Mouse (Mus musculus): Measurements from ENCODE around the gene Gm11114.

The Gm11114 gene

DNA sequence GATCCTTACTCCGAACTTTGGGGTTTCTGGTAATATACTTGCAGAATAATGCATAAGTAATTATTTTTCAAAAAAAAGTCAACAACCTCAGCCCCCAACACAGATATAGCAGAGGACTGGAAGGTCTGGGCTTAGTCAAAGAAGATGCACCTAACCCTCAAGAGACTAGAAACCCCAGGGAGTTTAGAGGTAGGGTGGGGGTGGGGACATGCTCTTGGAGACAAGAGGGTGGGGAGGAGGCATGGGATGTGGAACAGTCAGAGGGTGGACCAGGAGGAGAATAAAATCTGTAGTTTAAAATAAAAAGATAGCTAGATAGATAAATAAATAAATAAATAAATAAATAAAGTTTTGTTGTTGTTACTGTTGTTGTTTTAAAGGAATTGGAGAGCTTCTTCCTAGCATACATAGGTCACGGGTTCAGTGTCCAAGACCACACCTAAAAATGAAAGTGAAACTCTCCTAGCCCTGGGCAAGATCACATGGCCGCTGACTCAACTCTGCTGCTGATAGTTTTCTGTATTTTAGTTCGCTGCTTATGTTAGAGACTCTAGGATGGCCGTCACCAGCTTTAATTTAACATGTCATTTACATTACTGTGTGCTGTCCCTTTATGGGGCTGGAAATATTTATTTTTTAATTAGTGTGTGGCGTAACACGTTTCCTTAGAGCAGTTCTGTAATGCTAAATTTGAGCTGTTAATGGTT, 44.7 kb downstream of the Gm11114 start:
- DNase-seq (ENCODE audit: low spot score), result no peak
